Mouse (Mus musculus): ENCODE measurements at regions not wholly inside any gene's neighbourhood (a gene's known extent, or its start where the extent isn't known, plus 50 kb on each side); places are given as distances from the start of the nearest gene placed in this dataset.

DNA sequence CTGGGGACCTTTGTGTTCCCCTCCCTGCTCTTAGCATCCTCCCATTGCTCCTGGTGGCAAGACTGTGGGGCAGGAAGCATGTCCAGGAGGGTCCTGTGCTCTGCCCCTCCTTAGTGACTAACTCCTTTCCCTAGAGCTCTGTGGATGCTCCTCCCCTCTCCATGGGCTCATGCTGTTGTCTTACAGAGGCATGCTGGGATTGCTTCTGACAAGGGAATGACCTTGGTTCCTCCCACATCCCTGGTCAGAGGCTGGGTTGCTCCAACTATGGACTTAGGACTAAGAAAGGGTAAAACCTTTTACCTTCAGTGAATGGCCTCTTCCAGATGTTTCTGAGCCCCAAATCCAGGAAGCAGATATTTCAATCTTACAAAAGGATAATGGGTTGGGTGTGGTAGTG lies 62.3 kb upstream of the Zc3h12a start:
- Histone ChIP-seq H3K27me3 (ENCODE audit: insufficient read depth, low read length) (0 out of 2 replicates have a peak, but pooled peaks cover 3% of the 10 kb centered on the region), H3K4me1 (replicated peaks; ENCODE audit: low read depth, low read length) (peaks cover 66% of the 10 kb centered on the region), H3K4me3 (replicated peaks; ENCODE audit: low read length) (peak overlapping the region; percentile 14; the same call in 1 of the 2 replicates), H3K36me3 (ENCODE audit: insufficient read depth, low read length) (no peaks in the 10 kb centered on the region), H3K9me3 (ENCODE audit: low read length) (no peaks in the 10 kb centered on the region)
- TF ChIP-seq POU5F1 (IDR thresholded peaks at IDR 0.05; ENCODE audit: borderline replicate concordance, low read length) (no peak), NANOG (IDR thresholded peaks at IDR 0.05; ENCODE audit: borderline replicate concordance, low read length) (no peak), CTCF (conservative IDR thresholded peaks at IDR 0.05; ENCODE audit: low read length) (no peak)

DNA sequence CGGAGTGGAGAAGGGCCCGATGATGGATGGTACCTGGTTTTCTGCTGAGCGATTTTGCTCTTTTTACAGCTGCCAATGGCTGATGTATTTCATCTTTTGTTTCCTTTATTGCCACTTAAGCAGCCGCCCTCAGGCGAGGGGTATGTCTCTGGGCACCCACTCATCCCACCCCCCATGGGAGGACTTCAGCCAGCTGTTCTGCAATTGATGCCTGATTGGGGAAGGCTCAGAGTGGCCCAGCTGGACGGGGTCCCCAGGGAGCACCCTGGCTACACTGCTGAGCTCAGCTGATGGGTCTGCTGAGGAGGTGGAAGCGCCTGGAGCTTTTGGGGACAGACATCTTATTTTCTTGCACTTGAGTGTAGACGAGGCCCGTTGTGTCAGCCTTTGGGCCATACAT lies 58.6 kb upstream of the Zc3h12a start:
- TF ChIP-seq CTCF (conservative IDR thresholded peaks at IDR 0.05; ENCODE audit: low read length) = no peak
- no peak for TF ChIP-seq NANOG (IDR thresholded peaks at IDR 0.05; ENCODE audit: borderline replicate concordance, low read length)
- TF ChIP-seq POU5F1 (IDR thresholded peaks at IDR 0.05; ENCODE audit: borderline replicate concordance, low read length) = no peak

DNA sequence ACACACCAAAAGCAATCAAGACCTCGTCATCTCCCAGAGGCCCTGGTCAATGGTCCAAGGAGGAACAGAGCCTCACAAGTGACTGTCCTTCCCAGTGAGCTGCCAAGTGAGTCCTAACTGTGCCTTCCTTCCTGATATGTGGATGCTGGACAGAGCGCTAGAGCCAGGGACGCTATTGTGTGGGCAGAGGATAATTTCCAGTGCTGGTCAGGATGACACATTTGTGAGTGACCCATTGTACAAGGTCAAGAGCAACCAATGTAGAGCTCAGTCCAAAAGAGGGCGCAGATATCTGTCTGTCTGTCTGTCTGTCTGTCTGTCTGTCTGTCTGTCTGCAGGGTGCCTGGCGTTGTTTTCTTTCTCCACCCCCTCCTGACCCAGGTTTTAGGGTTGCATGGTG lies 57.4 kb upstream of the Zc3h12a start:
- Histone ChIP-seq H3K4me3 (replicated peaks; ENCODE audit: low read length) (no peak overlapping the region), H3K4me1 (replicated peaks; ENCODE audit: low read depth, low read length) (peaks cover 29% of the 10 kb centered on the region), H3K27me3 (ENCODE audit: insufficient read depth, low read length) (no peaks in the 10 kb centered on the region; the same call in 1 of the 2 replicates), H3K9me3 (ENCODE audit: low read length) (no peaks in the 10 kb centered on the region), H3K36me3 (ENCODE audit: insufficient read depth, low read length) (no peaks in the 10 kb centered on the region)
- TF ChIP-seq CTCF (conservative IDR thresholded peaks at IDR 0.05; ENCODE audit: low read length) (no peak), NANOG (IDR thresholded peaks at IDR 0.05; ENCODE audit: borderline replicate concordance, low read length) (no peak)

More for the DNA sequence above, 58.6 kb upstream of the Zc3h12a start:
- no peaks in the 10 kb centered on the region for H3K36me3 ChIP-seq (ENCODE audit: insufficient read depth, low read length)
- no peaks in the 10 kb centered on the region; the same call in 1 of the 2 replicates for H3K27me3 ChIP-seq (ENCODE audit: insufficient read depth, low read length)
- H3K9me3 ChIP-seq (ENCODE audit: low read length) = no peaks in the 10 kb centered on the region
- no peak overlapping the region for H3K4me3 ChIP-seq (replicated peaks; ENCODE audit: low read length)
- peaks cover 41% of the 10 kb centered on the region for H3K4me1 ChIP-seq (replicated peaks; ENCODE audit: low read depth, low read length)

DNA sequence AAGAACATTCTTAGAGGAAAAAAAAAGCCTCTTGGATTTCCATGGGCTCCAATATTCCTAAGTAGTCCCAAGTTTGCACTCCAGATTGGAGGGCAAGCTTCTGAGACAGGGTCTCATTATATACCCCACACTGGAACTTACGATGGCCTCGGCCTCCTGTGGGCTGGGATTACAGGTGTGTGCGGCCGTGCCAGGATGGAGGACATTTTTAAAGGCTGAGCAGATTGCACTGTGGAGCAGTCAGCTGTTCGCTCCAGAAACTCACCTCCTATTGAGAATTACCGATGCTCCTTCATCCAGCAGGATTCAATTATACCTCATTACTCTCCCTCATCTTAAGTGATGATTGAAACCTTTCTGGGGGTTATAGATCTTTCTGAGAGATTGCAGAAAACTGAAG lies 53.3 kb upstream of the Zc3h12a start:
- TF ChIP-seq CTCF (conservative IDR thresholded peaks at IDR 0.05; ENCODE audit: low read length) (no peak), POU5F1 (IDR thresholded peaks at IDR 0.05; ENCODE audit: borderline replicate concordance, low read length) (no peak), NANOG (IDR thresholded peaks at IDR 0.05; ENCODE audit: borderline replicate concordance, low read length) (no peak)
- no peaks in the 10 kb centered on the region for H3K36me3 ChIP-seq (ENCODE audit: insufficient read depth, low read length)
- H3K4me1 ChIP-seq (replicated peaks; ENCODE audit: low read depth, low read length) = peaks cover 15% of the 10 kb centered on the region
- H3K27me3 ChIP-seq (ENCODE audit: insufficient read depth, low read length) = no peaks in the 10 kb centered on the region; the same call in 1 of the 2 replicates
- no peaks in the 10 kb centered on the region for H3K9me3 ChIP-seq (ENCODE audit: low read length)
- H3K4me3 ChIP-seq (replicated peaks; ENCODE audit: low read length) = no peak overlapping the region

DNA sequence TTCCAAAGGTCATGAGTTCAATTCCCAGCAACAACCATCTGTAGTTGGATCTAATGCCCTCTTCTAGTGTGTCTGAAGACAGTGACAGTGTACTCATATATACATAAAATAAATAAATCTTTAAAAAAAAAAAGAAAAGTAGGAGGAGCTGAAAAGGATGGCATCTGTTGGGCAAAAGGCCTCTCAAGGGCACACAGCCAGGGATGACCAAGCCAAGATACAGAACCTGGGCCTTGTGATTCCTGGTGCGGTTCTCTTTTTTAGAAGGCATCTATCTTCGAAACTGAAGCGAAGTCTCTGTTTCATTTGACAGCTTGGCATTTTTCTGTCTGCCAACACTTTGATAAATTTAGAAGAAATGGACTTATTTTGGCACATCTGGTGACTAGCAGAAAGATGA lies 50.9 kb upstream of the Zc3h12a start:
- H3K36me3 ChIP-seq (ENCODE audit: insufficient read depth, low read length) = no peaks in the 10 kb centered on the region
- H3K4me1 ChIP-seq (replicated peaks; ENCODE audit: low read depth, low read length) = peaks cover 14% of the 10 kb centered on the region
- H3K27me3 ChIP-seq (ENCODE audit: insufficient read depth, low read length) = no peaks in the 10 kb centered on the region; the same call in 1 of the 2 replicates
- TF ChIP-seq NANOG (IDR thresholded peaks at IDR 0.05; ENCODE audit: borderline replicate concordance, low read length) = no peak
- no peak for TF ChIP-seq POU5F1 (IDR thresholded peaks at IDR 0.05; ENCODE audit: borderline replicate concordance, low read length)
- no peak for TF ChIP-seq CTCF (conservative IDR thresholded peaks at IDR 0.05; ENCODE audit: low read length)
- no peak overlapping the region for H3K4me3 ChIP-seq (replicated peaks; ENCODE audit: low read length)
- no peaks in the 10 kb centered on the region for H3K9me3 ChIP-seq (ENCODE audit: low read length)

DNA sequence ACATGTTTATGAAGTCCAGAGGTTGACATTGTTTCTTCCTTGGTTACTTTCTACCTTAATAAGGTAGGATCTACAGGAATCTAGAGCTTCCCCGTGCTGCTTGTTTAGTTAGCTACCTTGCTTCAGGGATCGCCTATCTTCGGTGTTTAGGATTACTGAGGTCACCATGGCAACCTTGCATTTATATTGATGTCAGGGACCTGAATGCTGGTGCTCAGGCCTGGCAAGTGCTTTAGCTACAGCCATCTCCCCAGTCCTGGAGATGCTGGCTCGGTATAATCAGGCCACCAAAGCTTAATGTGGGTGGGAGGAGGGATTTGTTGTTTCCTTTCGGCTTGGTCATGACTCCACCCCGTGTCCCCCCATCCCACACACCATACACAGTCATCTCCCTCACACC lies 50.0 kb upstream of the Zc3h12a start:
- Histone ChIP-seq H3K9me3 (ENCODE audit: low read length) (no peaks in the 10 kb centered on the region), H3K4me3 (replicated peaks; ENCODE audit: low read length) (no peak overlapping the region), H3K27me3 (ENCODE audit: insufficient read depth, low read length) (no peaks in the 10 kb centered on the region; the same call in 1 of the 2 replicates), H3K4me1 (replicated peaks; ENCODE audit: low read depth, low read length) (peaks cover 14% of the 10 kb centered on the region), H3K36me3 (ENCODE audit: insufficient read depth, low read length) (no peaks in the 10 kb centered on the region)
- no peak for TF ChIP-seq POU5F1 (IDR thresholded peaks at IDR 0.05; ENCODE audit: borderline replicate concordance, low read length)
- TF ChIP-seq NANOG (IDR thresholded peaks at IDR 0.05; ENCODE audit: borderline replicate concordance, low read length) = no peak
- no peak for TF ChIP-seq CTCF (conservative IDR thresholded peaks at IDR 0.05; ENCODE audit: low read length)

All from E14TG2a.4 (cell line).